Mouse (Mus musculus): ENCODE data around the gene Cntn6.

Gene Cntn6

DNA sequence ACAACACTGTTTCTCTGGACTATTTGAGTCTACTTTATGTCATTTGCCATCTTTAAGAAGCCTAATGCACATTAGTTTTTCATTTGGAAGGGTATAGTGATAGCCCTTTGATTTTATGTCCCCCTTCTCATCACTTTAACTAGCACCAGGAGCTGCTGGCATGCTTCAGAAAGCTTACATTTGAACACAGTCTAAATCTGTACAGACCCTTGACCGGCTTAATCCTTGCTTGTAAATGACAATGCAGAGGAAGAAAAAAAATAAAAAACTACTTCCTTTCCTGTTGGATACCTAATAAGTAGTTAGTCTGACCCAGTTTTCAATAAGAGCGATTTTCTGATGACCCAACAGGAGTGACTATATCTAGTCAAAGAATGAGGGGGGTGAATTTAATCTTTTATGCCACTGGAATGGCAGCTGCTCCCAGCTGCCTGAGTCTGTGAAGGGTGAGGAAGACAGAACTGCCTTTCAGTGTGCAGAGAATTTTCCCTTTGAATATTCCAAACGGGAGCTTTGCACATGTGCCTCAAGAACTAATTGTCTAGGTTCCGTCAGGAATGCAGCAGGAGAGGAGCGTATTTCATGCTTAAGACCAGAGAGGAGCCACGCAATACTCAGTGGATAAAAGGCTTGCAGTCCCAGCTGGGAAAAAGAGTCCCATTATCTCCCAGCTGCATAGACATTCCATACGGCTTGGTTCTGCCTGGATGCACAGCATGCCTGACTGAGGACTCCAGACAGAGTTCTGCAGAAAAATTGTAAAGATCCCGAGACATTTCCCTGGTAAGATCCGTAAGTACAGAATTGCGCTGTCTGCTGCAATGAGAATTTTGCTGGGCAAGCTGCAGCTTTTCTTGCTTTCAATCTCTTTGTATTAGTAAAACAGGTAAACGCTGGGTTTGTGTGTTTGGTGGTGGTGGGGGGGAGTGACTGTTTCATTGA lies at the start of gene Cntn6:
Gene Cntn6, plus strand, starts transcription at position 301 of the 942 bp plus-strand sequence.
- no peak for DNase-seq (ENCODE audit: low read depth)

GRCm38 (mm10) chr6:104443731-104444130 lies 48.9 kb upstream of the Cntn6 start:
- no peak for DNase-seq (ENCODE audit: low read depth)

- DNase-seq (ENCODE audit: low read depth): no peak
Observed at GRCm38 (mm10) chr6:104470706-104471105, 21.9 kb upstream of the Cntn6 start.

GRCm38 (mm10) chr6:104479242-104479641 lies 13.3 kb upstream of the Cntn6 start:
- DNase-seq (ENCODE audit: low read depth): no peak

GRCm38 (mm10) chr6:104493459-104493858 lies 869 bp downstream of the Cntn6 start:
- DNase-seq (ENCODE audit: low read depth): no peak

GRCm38 (mm10) chr6:104495801-104496200 lies 3.2 kb downstream of the Cntn6 start:
- no peak for DNase-seq (ENCODE audit: low read depth)

DNA sequence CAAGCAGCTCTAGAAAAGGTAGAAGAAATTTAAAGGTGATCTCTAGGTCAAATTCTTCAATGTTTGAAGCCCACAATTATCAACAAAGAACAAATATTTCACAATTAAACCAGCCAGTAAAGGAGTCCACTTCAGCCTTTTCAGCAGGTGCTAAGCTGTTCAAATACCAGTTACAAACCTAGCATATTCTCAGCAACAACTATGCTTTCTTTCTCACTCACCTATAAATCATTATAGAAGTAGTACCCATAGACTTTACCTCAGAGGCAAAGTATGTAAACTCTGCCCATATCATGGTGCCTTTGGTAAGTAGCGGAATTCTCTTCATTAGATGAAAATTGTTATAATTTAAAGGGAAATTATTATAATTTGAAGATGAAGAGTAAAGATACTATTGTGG lies 71.4 kb downstream of the Cntn6 start:
- DNase-seq (ENCODE audit: low read depth): no peak

DNA sequence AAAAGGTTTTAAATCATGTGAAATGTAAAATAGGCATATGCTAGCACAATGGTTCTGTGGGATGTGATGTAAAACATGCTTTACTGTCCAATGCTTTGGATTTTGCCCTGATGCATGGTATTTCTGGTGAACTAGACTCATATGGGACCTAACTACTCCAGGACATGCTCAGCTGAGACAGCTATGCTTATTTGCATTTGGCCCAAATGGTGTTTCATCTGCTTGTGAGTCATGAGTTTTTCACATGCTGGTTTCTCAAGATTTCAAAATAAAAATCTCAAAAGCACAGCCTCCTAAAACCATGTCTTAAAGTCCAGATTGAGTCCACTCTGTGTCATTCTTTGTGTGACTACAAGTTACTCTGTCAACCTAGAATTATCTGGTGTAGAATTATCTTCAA lies 77.0 kb downstream of the Cntn6 start:
- DNase-seq (ENCODE audit: low read depth): no peak

GRCm38 (mm10) chr6:104588028-104588427 lies 95.4 kb downstream of the Cntn6 start:
- DNase-seq (ENCODE audit: low read depth): no peak

DNA sequence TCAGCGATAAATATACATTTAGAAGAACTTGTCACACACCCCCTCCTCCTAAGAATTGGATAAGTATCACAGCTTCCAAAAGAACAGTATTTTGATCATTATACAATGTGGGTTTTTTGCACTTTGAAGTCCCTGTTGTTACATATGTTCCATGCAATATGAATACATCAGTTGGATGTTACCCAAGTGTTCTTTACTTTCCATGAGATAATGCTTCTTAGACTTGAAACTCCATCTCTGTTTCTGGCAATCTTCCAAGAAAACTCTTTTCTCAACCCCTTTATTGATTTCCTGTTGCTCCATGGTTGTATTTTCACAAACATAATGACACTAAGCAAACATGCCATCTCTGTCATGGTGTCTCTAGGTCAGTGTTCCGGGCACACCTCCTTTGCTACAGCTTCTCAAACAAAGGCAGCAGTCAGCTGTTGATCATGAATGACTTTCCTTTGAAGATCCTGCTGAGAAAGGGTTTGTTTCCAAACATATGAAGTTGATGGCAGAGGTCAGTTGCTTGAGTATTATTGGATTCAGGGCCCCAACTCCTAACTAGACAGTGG lies 108.3 kb downstream of the Cntn6 start:
- no peak for DNase-seq (ENCODE audit: low read depth)

GRCm38 (mm10) chr6:104602894-104603293 lies 110.3 kb downstream of the Cntn6 start:
- DNase-seq (ENCODE audit: low read depth): no peak

- DNase-seq (ENCODE audit: low read depth): no peak
Observed at GRCm38 (mm10) chr6:104603371-104603770, 110.8 kb downstream of the Cntn6 start.

GRCm38 (mm10) chr6:104605214-104605613 lies 112.6 kb downstream of the Cntn6 start:
- DNase-seq (ENCODE audit: low read depth): no peak

DNA sequence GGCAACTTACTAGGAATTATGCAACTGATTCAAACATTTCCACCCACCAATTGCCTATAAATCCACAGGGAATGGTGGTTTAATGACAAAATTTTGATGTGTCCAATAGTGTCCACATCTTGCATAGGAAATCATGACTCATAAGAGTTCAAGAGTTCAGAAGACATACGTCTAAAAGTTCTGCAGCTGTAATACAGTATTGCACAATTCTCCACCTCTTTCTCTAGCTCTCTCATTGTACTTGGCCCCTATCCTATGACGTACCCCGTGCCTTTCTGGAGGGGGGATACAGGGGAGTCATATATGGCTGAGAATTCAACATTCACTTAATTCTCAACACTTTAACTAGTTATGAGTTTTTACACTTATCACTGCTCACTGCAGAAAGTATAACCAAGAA lies 160.9 kb downstream of the Cntn6 start:
- DNase-seq (ENCODE audit: low read depth): no peak

DNA sequence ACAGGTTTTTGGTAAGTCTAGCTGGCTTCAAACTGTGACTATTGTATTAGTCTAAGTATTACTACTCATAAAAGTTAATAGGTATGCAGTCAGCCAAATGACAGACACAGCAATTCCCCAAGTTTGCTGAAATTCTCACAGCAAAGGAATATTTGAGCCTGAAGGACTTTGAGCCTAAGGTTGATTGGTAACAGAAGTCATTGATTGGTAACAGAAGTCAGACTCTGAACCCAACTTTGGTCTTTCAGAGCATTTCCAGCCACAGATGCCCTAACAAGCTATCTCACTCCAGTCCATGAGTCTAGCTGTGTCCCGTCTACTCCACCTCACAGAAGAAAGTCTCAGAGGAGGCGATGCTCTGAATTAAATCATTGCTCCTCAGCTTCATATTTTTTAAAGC lies 176.1 kb downstream of the Cntn6 start:
- DNase-seq (ENCODE audit: low read depth): no peak

DNA sequence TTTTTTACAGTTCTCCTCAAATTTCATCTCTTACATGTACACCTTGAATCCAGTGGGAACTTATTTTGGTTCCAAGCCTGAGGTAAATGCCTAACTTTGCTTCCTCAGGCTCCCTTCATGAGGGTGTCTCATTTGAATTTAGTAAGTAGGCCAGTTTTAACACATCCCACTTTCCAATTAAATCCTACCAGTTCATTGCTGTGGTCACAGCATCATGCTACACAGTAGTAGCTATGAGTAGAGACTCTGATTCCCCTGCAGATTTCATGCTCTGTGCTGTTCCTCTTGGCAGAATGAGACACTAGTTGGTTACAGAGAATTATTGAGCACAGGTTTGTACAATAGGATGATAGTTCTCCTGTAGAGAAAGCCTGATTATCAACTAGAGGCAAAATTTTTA lies 181.7 kb downstream of the Cntn6 start:
- no peak for DNase-seq (ENCODE audit: low read depth)

GRCm38 (mm10) chr6:104679809-104680495 lies 187.4 kb downstream of the Cntn6 start:
- no peak for DNase-seq (ENCODE audit: low read depth)

- DNase-seq (ENCODE audit: low read depth): no peak
Observed at GRCm38 (mm10) chr6:104687980-104688379, 195.4 kb downstream of the Cntn6 start.

DNA sequence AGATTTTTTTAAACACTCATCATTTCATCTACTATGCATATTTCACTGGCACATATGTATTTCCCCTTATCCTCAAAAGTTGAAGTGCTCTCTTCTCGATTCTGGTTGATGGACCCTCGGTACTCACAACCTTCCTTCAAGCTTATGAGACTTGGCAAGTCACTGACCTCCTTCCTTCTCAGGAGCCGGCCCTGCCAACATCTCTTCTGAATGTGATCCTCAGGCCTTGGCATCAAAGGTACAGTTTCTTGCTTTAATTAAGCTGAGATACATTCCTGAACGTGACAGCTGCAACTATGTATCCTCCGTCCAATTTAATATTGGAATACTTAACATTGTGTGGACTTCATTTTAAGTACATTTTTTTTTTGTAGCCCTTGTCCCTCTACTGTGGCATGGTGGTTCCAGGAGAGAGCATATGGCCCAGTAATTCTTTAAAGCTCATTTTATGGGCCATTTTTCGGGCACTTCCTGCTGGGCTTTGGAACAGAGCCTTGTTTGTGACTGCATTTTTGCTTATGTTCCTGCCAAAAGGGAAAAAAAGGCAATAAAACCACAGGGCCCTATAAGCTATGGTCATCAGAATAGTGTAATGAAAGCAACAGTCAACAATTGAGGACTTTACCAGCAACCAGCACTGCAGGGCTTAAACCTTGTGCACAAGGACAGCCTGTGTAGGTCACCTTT lies 196.0 kb downstream of the Cntn6 start:
- no peak for DNase-seq (ENCODE audit: low read depth)

DNA sequence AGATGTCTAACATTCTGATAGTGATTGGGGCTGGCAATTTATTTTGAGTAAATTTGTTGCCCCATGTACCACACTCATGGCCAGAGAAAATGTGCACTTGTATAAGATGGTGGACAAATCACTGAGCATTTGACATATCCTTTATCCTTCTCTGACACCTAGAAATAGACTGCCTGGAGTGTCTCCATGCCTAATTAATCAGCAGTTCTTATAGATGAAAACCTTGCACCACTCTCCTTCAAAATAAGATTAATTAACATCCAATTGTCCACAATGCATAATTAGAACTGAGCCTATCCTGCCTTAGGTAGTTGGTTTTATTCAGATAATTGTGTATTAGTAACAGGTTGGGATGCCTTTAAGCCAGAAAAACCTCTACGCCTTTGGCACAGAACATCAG lies 236.0 kb downstream of the Cntn6 start:
- DNase-seq (ENCODE audit: low read depth): no peak

GRCm38 (mm10) chr6:104734256-104734655 lies 241.7 kb downstream of the Cntn6 start:
- DNase-seq (ENCODE audit: low read depth): no peak

GRCm38 (mm10) chr6:104738999-104739398 lies 246.4 kb downstream of the Cntn6 start:
- DNase-seq (ENCODE audit: low read depth): no peak

All from fibroblast of lung, adult 2 months (primary cell).